Mouse (Mus musculus) adrenal gland, adult 18-20 months (tissue): ENCODE data around the gene Gm36176. TPM values are rescaled to one million over a fixed set of nuclear protein-coding genes. Genes with fewer than 3 reads are reported as not detected.
"Not testable (repeated sequence)": the region's sequence is repeated elsewhere in the genome, so short reads cannot be mapped to it uniquely, and the experiment has no call there.

Source experiments
- DNase-seq, 2 experiments: peaks; one replicate each; pipeline ENCODE4 v3.0.0; 2021 to 2022; ENCODE audit warnings: low spot score in 2 of 2
- long read RNA-seq, 2 experiments: library from polyadenylated mRNA; stranded (forward); transcript quantifications; one replicate each; pipeline ENCODE4 v2.0.0; 2021
- total RNA-seq, 2 experiments: library from RNA; stranded (reverse); gene quantifications; 1 replicate in 1 of 2; 2 replicates in 1 of 2; pipeline ENCODE4 v1.2.3; 2021

Gene Gm36176
- not detected for total RNA-seq
- long read RNA-seq, experiment 1 = 0 reads
- long read RNA-seq, experiment 2 = 0 reads

GRCm38 (mm10) chr10:77846503-77846902 lies at the start of gene Gm36176:
Gene Gm36176, plus strand, starts transcription at chr10:77846803.
- no peak for DNase-seq

- DNase-seq = no peak
Measured at GRCm38 (mm10) chr10:77797677-77798076, 48.9 kb upstream of the Gm36176 start.

GRCm38 (mm10) chr10:77798164-77798920 lies 48.3 kb upstream of the Gm36176 start:
- DNase-seq = not testable (repeated sequence)

GRCm38 (mm10) chr10:77798921-77799508 lies 47.6 kb upstream of the Gm36176 start, which contains the start of gene Gm19668:
Gene Gm19668, minus strand, starts transcription at chr10:77799133.
- DNase-seq = no peak

- DNase-seq = no peak
Measured at GRCm38 (mm10) chr10:77804095-77804494, 42.5 kb upstream of the Gm36176 start.

- no peak for DNase-seq
Measured at GRCm38 (mm10) chr10:77811743-77812142, 34.9 kb upstream of the Gm36176 start, which contains the start of gene Gm9507. Gene Gm9507, minus strand, starts transcription at chr10:77811843.

- DNase-seq = no peak
Measured at GRCm38 (mm10) chr10:77814382-77814781, 32.2 kb upstream of the Gm36176 start, which contains the start of gene Gm2696. Gene Gm2696, plus strand, starts transcription at chr10:77814682.

- DNase-seq = no peak
Measured at GRCm38 (mm10) chr10:77815514-77815913, 31.1 kb upstream of the Gm36176 start.

- no peak for DNase-seq
Measured at GRCm38 (mm10) chr10:77818523-77818922, 28.1 kb upstream of the Gm36176 start.

GRCm38 (mm10) chr10:77819203-77819602 lies 27.4 kb upstream of the Gm36176 start:
- no peak for DNase-seq

GRCm38 (mm10) chr10:77826951-77827350 lies 19.7 kb upstream of the Gm36176 start, which contains the start of gene Krtap10-4:
Gene Krtap10-4, minus strand, starts transcription at chr10:77827095.
- DNase-seq = no peak

- DNase-seq = no peak
Measured at GRCm38 (mm10) chr10:77835647-77836046, 11.0 kb upstream of the Gm36176 start, which contains the start of gene Krtap10-10. Gene Krtap10-10, plus strand, starts transcription at chr10:77835947.

GRCm38 (mm10) chr10:77839006-77839405 lies 7.6 kb upstream of the Gm36176 start:
- DNase-seq = no peak

GRCm38 (mm10) chr10:77846961-77847360 lies 358 bp downstream of the Gm36176 start:
- no peak for DNase-seq

GRCm38 (mm10) chr10:77847538-77847937 lies 935 bp downstream of the Gm36176 start:
- no peak for DNase-seq

- DNase-seq = no peak
Measured at GRCm38 (mm10) chr10:77852559-77852958, 6.0 kb downstream of the Gm36176 start, which contains the start of gene Gm10318. Gene Gm10318, plus strand, starts transcription at chr10:77852859.

GRCm38 (mm10) chr10:77861675-77862074 lies 15.1 kb downstream of the Gm36176 start, which contains the start of gene Gm3285:
Gene Gm3285, plus strand, starts transcription at chr10:77861975.
- DNase-seq = no peak

- peak in 1 of 2 experiments; percentile 16 for DNase-seq
Measured at GRCm38 (mm10) chr10:77864067-77864761, 17.6 kb downstream of the Gm36176 start.

GRCm38 (mm10) chr10:77864762-77865143 lies 18.1 kb downstream of the Gm36176 start:
- no peak for DNase-seq

- no peak for DNase-seq
Measured at GRCm38 (mm10) chr10:77867546-77867945, 20.9 kb downstream of the Gm36176 start.

- no peak for DNase-seq
Measured at GRCm38 (mm10) chr10:77869651-77870050, 23.0 kb downstream of the Gm36176 start.
